Mouse (Mus musculus) cerebellum, adult 11-12 months (tissue): ENCODE measurements at regions not wholly inside any gene's neighbourhood (a gene's known extent, or its start where the extent isn't known, plus 50 kb on each side); places are given as distances from the start of the nearest gene placed in this dataset.

ENCODE experiments used
- DNase-seq: peaks from one replicate; pipeline ENCODE4 v3.0.0; 2022

- no peak for DNase-seq
Observed at GRCm38 (mm10) chr15:68811041-68811440, 2310.3 kb upstream of the Lrrc6 start.

DNA sequence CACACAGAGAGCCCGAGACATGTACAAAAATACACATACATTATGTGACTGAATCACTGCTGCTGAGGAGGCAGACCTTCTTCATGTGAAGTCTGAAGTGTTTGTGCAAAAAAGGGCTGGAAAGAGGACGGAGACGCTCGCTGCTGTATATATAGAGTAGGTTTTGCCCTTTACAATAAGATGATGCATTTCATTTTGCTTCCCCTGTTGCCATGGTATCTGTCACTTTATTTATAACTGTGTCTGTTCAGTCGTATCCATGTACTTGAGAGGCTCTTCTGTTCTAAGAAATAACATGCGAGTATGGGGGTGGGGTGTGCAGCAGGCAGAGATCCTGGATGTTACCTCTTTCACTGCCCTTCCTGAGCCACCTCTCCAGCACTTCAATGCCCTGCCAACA lies 2309.9 kb upstream of the Lrrc6 start:
- no peak for DNase-seq

GRCm38 (mm10) chr15:68808175-68808574 lies 2307.5 kb upstream of the Lrrc6 start:
- no peak for DNase-seq

DNA sequence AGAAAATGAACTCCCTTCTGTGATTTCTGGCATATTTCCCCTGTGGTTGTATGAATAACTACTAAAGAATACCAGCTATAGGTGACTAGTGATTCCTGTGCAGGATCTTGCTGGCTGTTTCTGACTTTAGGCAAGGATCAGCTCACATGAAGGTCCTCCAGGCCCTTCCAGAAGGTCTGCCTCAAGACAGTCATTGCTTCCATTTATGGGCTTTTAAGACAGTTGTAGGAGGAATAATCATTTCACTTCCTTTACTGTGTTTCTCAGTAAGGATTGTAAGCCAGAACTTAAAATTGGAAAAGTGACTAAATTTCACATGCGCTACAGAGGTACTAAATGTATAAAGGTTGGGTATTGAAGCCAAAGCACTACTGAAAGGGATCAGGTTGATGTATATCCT lies 2303.5 kb upstream of the Lrrc6 start:
- no peak for DNase-seq

- DNase-seq, result no peak
Observed at GRCm38 (mm10) chr15:68801763-68802162, 2301.1 kb upstream of the Lrrc6 start.

DNA sequence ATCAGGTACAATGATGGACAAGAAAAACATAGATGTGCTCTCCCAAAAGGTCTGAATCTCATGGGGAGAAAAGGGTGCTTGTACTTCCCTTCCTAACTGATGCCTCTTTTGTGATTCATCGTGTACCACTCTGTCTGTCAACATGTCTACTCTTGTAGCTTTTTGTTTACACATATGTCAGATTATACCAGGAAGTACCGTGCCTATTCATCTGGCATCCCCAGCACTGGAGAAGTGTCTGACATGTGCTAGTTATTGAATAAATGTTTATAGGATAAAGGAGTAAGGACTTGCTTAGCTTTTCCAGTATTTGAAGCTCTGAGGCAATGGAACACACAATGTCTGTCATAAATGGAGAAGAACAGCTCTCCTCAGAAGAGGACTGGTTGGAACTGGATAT lies 2296.7 kb upstream of the Lrrc6 start:
- DNase-seq, result no peak

DNA sequence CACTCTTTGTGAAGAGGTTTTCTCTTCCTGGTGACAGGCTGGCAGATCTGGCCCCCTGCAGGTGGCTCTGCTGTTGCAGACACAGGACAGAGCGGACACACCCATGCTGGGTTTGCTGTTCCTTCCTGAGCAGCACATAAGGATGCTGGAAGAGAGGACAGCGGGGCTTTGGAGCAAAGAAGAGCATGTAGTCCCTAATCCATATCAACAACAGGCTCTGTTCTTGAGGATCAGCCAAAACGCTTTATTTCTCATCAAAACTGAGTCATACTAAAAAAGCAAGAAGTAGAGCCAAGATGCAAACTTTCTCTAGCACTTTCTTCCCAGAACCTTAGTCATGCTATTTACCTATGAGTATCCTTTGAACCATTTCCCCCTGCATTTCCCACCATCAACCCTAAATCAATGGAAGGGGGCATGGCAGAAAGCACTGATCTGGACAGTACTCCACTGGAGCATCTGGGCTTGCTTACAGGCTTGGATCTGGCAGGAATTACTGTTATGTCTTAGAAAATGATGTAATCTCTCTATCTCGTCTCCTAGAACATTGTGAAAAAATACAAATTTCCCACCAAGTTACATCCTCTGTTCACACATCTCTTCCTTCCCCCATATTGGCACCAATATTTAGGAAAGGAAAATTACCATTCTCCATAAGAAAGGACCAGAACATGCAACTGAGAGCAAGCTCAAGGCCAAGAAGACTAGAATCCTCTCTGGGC lies 2294.7 kb upstream of the Lrrc6 start:
- no peak for DNase-seq

- DNase-seq, result no peak
Observed at GRCm38 (mm10) chr15:68759948-68760347, 2259.2 kb upstream of the Lrrc6 start.

GRCm38 (mm10) chr15:68755255-68755654 lies 2254.5 kb upstream of the Lrrc6 start:
- no peak for DNase-seq

GRCm38 (mm10) chr15:68754834-68755233 lies 2254.1 kb upstream of the Lrrc6 start:
- DNase-seq, result no peak

DNA sequence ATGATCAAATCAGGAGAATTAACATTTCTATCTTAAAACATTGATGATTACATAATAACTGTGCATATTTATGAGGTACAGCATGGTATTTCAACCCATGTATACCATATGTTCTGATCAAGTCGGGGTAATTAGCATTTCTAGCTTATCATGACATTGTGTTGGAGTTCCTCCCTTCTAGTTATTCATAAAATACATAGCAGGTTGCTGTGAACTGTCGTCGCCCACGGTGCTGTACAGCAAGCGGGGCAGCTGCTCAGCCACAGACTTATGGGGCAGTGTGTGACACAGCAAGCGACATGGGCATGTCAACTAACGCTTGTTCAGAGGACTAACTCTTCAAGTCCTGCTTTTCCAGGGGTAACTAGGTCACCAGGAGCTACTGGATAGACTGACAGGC lies 2238.6 kb upstream of the Lrrc6 start:
- DNase-seq, result no peak

DNA sequence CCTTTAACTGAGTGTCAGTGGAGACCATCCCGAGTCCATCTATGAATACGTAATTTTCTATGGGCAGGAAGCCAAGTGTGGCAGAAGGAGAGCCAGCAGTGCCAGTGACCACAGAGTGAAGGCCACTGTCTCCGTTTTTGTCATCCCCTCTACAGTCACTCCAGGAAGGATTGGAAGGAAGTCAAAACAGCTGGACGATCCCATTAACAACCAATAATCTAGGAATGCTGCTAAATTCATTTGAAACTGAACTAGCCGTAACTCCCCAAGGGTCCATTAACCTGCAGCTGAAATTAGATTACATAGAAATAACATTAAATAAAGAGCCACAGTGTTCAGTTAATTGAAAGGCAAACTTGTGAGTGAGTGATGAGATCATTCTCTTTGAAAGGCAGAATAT lies 2220.5 kb upstream of the Lrrc6 start:
- no peak for DNase-seq

- no peak for DNase-seq
Observed at GRCm38 (mm10) chr15:68719486-68719885, 2218.8 kb upstream of the Lrrc6 start.

GRCm38 (mm10) chr15:68714337-68714736 lies 2213.6 kb upstream of the Lrrc6 start:
- DNase-seq, result no peak

DNA sequence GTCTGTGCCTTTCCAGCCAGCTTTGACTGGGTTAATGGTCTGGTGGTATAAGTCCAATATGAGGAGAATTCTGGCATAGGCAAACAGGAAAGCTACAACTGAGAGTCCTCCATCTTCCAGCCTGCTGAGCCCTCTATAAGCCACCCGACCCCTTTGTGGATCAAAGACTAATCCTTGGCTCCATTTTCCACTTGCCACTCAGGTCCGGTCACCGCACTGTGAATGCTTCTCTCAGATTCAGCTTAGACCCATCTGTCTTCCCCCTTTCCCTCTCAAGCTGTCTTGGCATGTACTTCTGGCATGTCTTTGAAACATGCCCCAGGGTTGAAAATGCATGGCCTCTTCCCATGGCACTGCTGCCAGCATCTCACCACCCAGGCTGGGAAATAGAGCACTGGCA lies 2206.6 kb upstream of the Lrrc6 start:
- no peak for DNase-seq

DNA sequence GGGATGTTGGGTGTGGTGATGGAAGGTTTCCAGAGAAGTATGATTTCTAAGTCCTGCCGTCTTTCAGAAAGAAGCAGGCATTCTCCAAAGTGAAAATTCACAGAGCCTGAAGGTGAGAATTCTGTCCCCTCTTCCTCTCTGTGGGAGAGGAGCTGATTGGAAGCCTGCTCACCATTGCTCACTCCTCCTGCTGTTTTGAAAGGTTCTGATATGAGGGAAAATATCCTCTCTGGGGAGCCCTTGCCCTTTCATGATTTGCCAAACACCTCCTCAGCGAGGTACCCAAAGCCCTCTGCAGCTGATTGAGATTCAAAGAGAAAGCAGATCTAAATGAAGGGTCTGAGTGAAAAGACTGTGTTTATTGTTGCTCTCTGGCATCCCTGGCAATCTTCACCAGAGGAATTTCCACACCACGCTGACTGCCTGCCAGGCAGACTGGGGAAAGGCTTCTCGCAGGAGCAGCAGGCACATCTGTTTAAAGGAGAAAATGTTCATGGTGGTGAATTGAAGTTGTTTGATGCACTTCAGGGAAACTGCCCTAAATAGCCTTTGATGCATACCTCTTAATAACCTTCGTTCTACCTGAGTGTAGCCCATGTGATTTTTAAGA lies 2194.4 kb upstream of the Lrrc6 start:
- no peak for DNase-seq

DNA sequence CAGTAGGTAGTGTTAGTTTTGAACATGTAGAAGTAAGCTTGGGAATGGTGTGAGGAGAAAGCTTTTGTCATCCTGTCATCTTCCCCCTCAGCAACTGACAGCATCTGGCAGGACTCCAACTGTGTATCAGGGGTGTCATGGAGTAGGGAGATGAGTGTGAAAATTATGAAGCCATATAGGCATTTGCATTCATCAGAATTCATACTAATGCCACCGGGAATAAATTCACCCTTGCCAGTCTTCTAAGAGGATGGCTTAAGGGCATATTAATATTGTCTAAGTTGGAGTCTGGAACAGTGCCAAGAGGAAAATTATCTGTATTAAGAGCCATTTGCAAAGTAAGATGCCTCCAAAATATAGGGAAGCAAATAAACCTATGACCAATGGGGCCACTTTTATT lies 2166.8 kb upstream of the Lrrc6 start:
- no peak for DNase-seq

DNA sequence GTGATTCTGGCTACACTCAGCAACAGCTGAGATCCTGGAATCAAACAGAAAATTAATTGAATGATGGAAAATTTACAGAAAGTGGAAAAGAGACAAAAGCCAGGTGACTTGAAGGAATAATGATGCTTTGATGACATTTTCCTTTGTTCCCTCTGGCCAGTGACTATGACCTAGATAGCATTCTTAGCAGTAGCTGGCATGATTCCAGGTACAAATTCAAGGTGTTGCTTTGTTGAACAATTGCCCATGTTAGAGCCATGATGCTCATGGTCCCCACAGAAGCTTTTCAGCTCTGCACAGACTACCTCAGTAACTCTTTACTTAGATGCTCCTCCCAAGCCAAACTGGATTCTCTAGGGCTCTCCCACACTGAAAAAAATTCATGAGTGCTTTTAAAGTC lies 2164.6 kb upstream of the Lrrc6 start:
- no peak for DNase-seq

DNA sequence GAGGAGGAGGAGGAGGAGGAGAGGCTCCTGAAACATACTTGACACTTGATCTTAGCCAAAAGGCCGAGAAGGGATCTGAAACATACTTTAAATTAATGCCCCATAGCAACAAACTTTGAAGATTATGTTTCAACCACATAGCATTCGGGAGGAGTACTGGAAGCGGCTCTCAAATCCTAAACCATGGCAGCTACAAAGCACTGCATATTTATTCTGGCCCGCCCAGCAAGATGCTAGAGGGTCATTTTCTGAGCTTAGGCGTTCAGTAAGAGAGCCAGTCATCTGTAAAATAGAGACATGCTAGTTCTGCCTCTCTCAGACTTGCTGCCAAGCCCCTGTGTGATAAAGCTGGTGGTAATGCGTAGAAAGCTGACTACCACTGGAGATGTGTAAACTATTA lies 2156.0 kb upstream of the Lrrc6 start:
- no peak for DNase-seq

DNA sequence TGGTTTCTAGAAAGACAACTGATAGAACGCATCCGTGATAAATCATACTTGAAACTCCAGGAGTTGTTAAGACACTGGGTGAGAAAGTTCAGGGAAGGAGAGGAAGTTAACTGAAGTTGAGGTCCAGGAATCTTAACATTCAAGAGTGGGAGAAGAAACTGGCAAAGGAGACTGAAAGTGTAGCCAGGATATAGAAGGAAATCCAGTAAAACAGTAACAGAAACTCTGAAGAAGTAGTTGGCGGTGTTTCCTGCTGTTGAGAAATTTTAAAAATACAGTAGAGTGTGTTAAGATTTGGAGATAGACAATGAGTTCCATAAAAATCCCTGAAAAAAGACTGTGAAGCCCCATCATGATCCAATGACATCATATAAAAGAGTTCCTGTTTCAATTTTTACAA lies 2154.3 kb upstream of the Lrrc6 start:
- DNase-seq, result no peak

DNA sequence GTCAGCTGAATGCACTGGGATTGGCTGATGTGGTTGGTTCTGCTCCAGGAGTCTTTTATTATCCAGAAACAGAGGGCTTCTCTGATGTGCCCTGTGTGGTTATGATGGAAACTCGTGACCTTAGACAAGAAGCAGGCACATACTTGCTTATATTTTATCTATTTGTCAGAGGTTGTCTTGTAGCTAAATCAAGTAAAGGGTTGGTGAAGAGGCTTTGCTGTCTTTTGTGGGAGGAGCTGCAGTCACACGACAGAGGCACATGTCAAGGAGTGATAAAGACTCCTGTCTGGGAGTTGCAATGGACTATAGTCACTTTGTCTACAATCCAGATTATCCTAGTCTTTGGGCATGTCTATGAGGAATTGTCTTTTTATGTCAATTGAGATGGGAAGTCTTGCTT lies 2149.9 kb upstream of the Lrrc6 start:
- no peak for DNase-seq

DNA sequence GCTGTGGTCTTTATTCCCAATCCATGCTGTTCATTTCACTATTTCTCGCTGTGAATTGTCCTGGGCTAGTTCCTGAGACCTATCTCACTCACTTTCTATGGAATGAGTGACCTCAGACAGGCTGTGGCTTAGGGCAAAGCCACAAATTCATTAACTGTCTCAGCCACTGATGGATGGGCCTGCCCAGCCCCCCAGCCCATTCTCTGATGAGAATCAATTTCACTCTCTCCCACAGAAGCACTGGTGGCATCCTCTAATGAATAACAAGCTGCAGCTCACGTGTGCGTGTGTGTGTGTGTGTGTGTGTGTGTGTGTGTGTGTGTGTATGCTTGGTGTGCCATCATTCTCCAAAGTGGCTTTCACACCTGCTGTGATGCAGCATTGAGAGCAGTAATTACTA lies 2149.3 kb upstream of the Lrrc6 start:
- DNase-seq, result no peak

DNA sequence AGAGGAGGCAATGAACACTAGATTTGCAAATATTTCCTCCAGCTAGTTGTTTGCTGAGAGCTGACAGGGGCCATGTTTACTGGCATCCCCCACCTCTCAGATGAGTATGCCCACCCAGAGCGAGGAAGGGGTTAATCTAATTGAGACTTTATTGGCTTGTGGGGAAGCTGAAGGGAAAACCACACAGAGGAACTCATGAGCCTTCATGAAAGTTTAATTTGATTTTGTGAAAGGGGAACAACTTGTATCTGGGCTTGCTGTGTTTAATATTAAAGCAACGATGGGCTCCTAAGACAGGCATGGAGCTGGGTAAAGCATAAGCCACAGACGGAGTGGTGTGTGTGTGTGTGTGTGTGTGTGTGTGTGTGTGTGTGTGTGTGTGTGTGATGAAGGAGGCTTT lies 2146.2 kb upstream of the Lrrc6 start:
- no peak for DNase-seq

GRCm38 (mm10) chr15:68644862-68645261 lies 2144.2 kb upstream of the Lrrc6 start:
- no peak for DNase-seq

DNA sequence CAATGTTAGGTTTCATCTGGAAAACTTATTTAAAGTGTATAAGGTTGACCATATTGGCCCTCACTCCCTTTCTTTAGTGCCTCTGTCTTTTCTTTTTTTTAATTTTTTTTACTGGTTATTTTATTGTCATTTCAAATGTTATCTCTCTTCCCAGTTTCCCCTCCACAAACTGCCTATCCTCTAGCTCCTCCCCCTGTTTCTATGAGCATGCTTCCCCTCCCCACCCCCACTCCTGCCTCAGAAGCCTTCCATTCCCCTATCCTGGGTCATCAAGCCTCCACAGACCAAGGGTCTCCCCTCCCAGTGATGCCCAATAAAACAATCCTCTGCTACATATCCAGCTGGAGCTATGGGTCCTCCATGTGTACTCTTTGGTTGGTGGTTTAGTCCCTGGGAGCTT lies 2134.9 kb upstream of the Lrrc6 start:
- no peak for DNase-seq
